ENCODE assay signal across 23 mouse cellular contexts in the genomic region with DNA sequence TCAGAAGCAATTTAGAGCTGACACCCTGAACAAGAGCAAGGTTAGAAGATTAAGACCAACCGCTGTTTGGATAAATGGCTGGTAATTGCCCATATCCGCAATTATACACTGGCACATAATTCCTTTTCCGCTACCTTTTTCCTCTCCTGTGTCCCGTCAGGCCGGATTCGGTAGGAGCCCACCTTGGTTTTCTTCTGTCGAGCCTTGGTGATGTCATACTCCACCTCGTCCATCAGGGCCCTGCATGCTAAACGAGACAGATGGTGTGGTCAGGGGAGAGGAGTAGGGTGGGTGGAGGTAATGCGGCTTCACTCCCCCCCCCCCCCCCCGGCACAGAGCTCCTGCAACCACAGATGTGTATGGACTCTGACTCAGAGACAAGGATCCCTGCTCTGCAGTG. TPM values are rescaled to one million over a fixed set of nuclear protein-coding genes. Genes with fewer than 3 reads are reported as not detected.
A peak's percentile ranks its signal among the peaks of the same experiment; 100 is the strongest.
DNase-seq lines count a peak whose midpoint lies in the region; ATAC-seq and TF ChIP-seq lines count a peak whose summit lies in the region.
"Had no signal": no experiment of that assay in that cellular context is flagged by ENCODE, and none has a peak within 500 bp of the region (broad histone marks: within the 10 kb centered on the region; RNA-seq: fewer than 3 reads in every experiment).

A gene (minus strand): TSS at position 233 of the 400 bp plus-strand sequence.

- H3K4me2 ChIP-seq in hindbrain, embryonic 14.5 days (replicated peaks), result no peak within 1 kb of the TSS
- H3K4me2 ChIP-seq in midbrain, embryonic 13.5 days (replicated peaks), result no peak within 1 kb of the TSS
- H3K4me2 ChIP-seq: embryonic facial prominence, embryonic 15.5 days; liver, embryonic 12.5 days; lung, embryonic 14.5 days; stomach, embryonic 15.5 days had no signal

- peak in 1 of 2 experiments; percentile 15 for DNase-seq in cerebellum, adult 2 months
- no peak for DNase-seq in cerebellum, postnatal 10 days
- DNase-seq in ES-E14 (ENCODE audit: low read depth, low spot score), result no peak
- no peak for DNase-seq in hindbrain, embryonic 14.5 days (ENCODE audit: low spot score)
- no peak for DNase-seq in urinary bladder, postnatal 4 days (ENCODE audit: low spot score in 2 of 2)
- DNase-seq in layer of hippocampus, postnatal 10 days (ENCODE audit: low spot score in 2 of 2), result no peak
- DNase-seq: adrenal gland, postnatal 36 days; gastrocnemius, postnatal 36 days; kidney, adult 8-10 months; kidney, postnatal 25 days; lung, embryonic 14.5 days; lung, postnatal 36 days; thymus, adult 2 months had no signal

- no peaks in the 10 kb centered on the region for H3K9me3 ChIP-seq in ES-E14 (ENCODE audit: control insufficient read depth, insufficient read depth, low read depth, low read length)
- no peaks in the 10 kb centered on the region for H3K9me3 ChIP-seq in hindbrain, embryonic 14.5 days (ENCODE audit: control insufficient read depth, low read length)
- no peaks in the 10 kb centered on the region for H3K9me3 ChIP-seq in midbrain, embryonic 13.5 days
- H3K9me3 ChIP-seq: embryonic facial prominence, embryonic 15.5 days; heart, embryonic 10.5 days; liver, embryonic 12.5 days; stomach, embryonic 15.5 days had no signal

- peak within 1 kb of the TSS; percentile 43; the same call in 1 of the 2 replicates for H3K27ac ChIP-seq in cerebellum, adult 2 months (ENCODE audit: insufficient read depth, low read length)
- H3K27ac ChIP-seq in ES-E14 (ENCODE audit: insufficient read depth, low read depth, low read length, poor library complexity, severe bottlenecking), result no peak within 1 kb of the TSS
- no peak within 1 kb of the TSS for H3K27ac ChIP-seq in hindbrain, embryonic 14.5 days
- H3K27ac ChIP-seq in midbrain, embryonic 13.5 days, result no peak within 1 kb of the TSS
- H3K27ac ChIP-seq: embryonic facial prominence, embryonic 15.5 days; heart, embryonic 10.5 days; liver, embryonic 12.5 days; stomach, embryonic 15.5 days had no signal

- H3K4me1 ChIP-seq in cerebellum, adult 2 months (ENCODE audit: control insufficient read depth, insufficient read depth, low read length), result peaks cover 64% of the 10 kb centered on the region
- H3K4me1 ChIP-seq in ES-E14 (ENCODE audit: control insufficient read depth in 2 of 2, insufficient read depth in 2 of 2, low read length in 2 of 2, poor library complexity in 1 of 2), result no peaks in the 10 kb centered on the region
- no peaks in the 10 kb centered on the region; the same call in 1 of the 2 replicates for H3K4me1 ChIP-seq in hindbrain, embryonic 14.5 days (replicated peaks; ENCODE audit: control insufficient read depth, insufficient read depth, low read length)
- peaks cover 7% of the 10 kb centered on the region; the same call in 1 of the 2 replicates for H3K4me1 ChIP-seq in midbrain, embryonic 13.5 days (replicated peaks)
- H3K4me1 ChIP-seq: embryonic facial prominence, embryonic 15.5 days; heart, embryonic 10.5 days; liver, embryonic 12.5 days; stomach, embryonic 15.5 days had no signal

- H3K27me3 ChIP-seq in cerebellum, adult 2 months (ENCODE audit: control insufficient read depth, insufficient read depth, low read length), result no peaks in the 10 kb centered on the region
- H3K27me3 ChIP-seq in hindbrain, embryonic 14.5 days (ENCODE audit: control insufficient read depth, insufficient read depth, low read length), result no peaks in the 10 kb centered on the region
- H3K27me3 ChIP-seq in midbrain, embryonic 13.5 days, result no peaks in the 10 kb centered on the region
- H3K27me3 ChIP-seq: embryonic facial prominence, embryonic 15.5 days; stomach, embryonic 15.5 days had no signal

- H3K36me3 ChIP-seq in ES-E14 (ENCODE audit: control insufficient read depth, insufficient read depth, low read length, poor library complexity, severe bottlenecking), result no peaks in the 10 kb centered on the region
- H3K36me3 ChIP-seq in hindbrain, embryonic 14.5 days (replicated peaks; ENCODE audit: control insufficient read depth, insufficient read depth), result no peaks in the 10 kb centered on the region
- H3K36me3 ChIP-seq in midbrain, embryonic 13.5 days, result no peaks in the 10 kb centered on the region
- H3K36me3 ChIP-seq: embryonic facial prominence, embryonic 15.5 days; heart, embryonic 10.5 days; liver, embryonic 12.5 days; stomach, embryonic 15.5 days had no signal

- no peak within 1 kb of the TSS for H3K4me3 ChIP-seq in cerebellum, adult 2 months (replicated peaks; ENCODE audit: insufficient read depth, low read depth, low read length)
- H3K4me3 ChIP-seq in ES-E14 (ENCODE audit: insufficient read depth in 1 of 2, low read depth in 1 of 2, low read length in 2 of 2, poor library complexity in 1 of 2, severe bottlenecking in 1 of 2), result no peak within 1 kb of the TSS
- no peak within 1 kb of the TSS for H3K4me3 ChIP-seq in hindbrain, embryonic 14.5 days (replicated peaks; ENCODE audit: low read length)
- no peak within 1 kb of the TSS for H3K4me3 ChIP-seq in midbrain, embryonic 13.5 days (replicated peaks)
- H3K4me3 ChIP-seq: embryonic facial prominence, embryonic 15.5 days; heart, embryonic 10.5 days; liver, embryonic 12.5 days; stomach, embryonic 15.5 days had no signal

- in situ Hi-C loops in ES-E14 (cut with MboI; ENCODE audit: low sequenced_read_pairs in 2 of 2, unreplicated experiment in 2 of 2), result no loop called here

- peak; percentile 27; the same call in 1 of the 2 replicates for ATAC-seq in hindbrain, embryonic 14.5 days (ENCODE audit: low FRiP score)
- no peak for ATAC-seq in midbrain, embryonic 13.5 days
- ATAC-seq in CD4-positive, CD25-positive, alpha-beta regulatory T cell, adult 4 months, result no peak
- ATAC-seq: forebrain, embryonic 16.5 days; liver, embryonic 12.5 days had no signal

- H3K9ac ChIP-seq in ES-E14 (ENCODE audit: insufficient read depth, low read depth, low read length, poor library complexity, severe bottlenecking), result no peak within 1 kb of the TSS
- no peak within 1 kb of the TSS for H3K9ac ChIP-seq in hindbrain, embryonic 14.5 days
- no peak within 1 kb of the TSS for H3K9ac ChIP-seq in midbrain, embryonic 13.5 days (replicated peaks)
- H3K9ac ChIP-seq: embryonic facial prominence, embryonic 15.5 days; liver, embryonic 12.5 days; lung, embryonic 14.5 days; stomach, embryonic 15.5 days had no signal

- TF ChIP-seq CTCF in cerebellum, adult 2 months (IDR thresholded peaks at IDR 0.05; ENCODE audit: borderline replicate concordance, insufficient read depth, low read depth, low read length), result no peak

- TF ChIP-seq POLR2A in cerebellum, adult 2 months (IDR thresholded peaks at IDR 0.05; ENCODE audit: borderline replicate concordance, insufficient read depth, low read length), result no peak

- 52% methylated on average over 11 of the region's 11 CpGs for WGBS in cerebellum, adult 2 months
- WGBS in hindbrain, embryonic 14.5 days, result 62% methylated on average over 11 of the region's 11 CpGs
- 56% methylated on average over 11 of the region's 11 CpGs for WGBS in midbrain, embryonic 13.5 days

TF ChIP-seq in ES-E14, 5 proteins besides CTCF, POLR2A, EP300 and RAD21:
- TF ChIP-seq ZC3H11A (IDR thresholded peaks at IDR 0.05; ENCODE audit: borderline replicate concordance, low read depth, low read length), result no peak
- TF ChIP-seq MAFK (IDR thresholded peaks at IDR 0.05; ENCODE audit: insufficient read depth, low read depth, low read length), result no peak
- TF ChIP-seq CHD2 (IDR thresholded peaks at IDR 0.05; ENCODE audit: low read depth, low read length), result no peak
- no peak for TF ChIP-seq ZNF384 (IDR thresholded peaks at IDR 0.05; ENCODE audit: low read depth, low read length)
- TF ChIP-seq HCFC1 (IDR thresholded peaks at IDR 0.05; ENCODE audit: borderline replicate concordance, insufficient read depth, low read length), result no peak

RNA-seq across cellular contexts. Expression of the gene that starts here (rescaled TPM):
- 313 and 399 TPM in 2 replicates for polyA plus RNA-seq in cerebellum, adult 2 months (2012; rRNA removed)
- 76.9 and 152 TPM in 2 replicates for total RNA-seq in ES-E14 (2012; rRNA removed)
- polyA plus RNA-seq in hindbrain, embryonic 14.5 days (2014; fragmentation: Nextera tagmentation; extraction: Ambion mirVana), result 2.3 and 30.6 TPM in 2 replicates
- 85.5 and 90.2 TPM in 2 replicates for polyA plus RNA-seq in midbrain, embryonic 13.5 days (2015; fragmentation: Nextera tagmentation; extraction: Ambion mirVana)
- under 1 TPM; 0.14 to 0.22 TPM for total RNA-seq in layer of hippocampus, postnatal 10 days (2021)
- not detected for polyA plus RNA-seq in CD4-positive, CD25-positive, alpha-beta regulatory T cell, adult 4 months (2017; shearing (Covaris generic))
- total RNA-seq: adrenal gland, postnatal 36 days; gastrocnemius, postnatal 36 days; neutrophil, adult 5-6 weeks had no signal
- polyA plus RNA-seq: heart, postnatal 0 days; limb, embryonic 11.5 days; liver, embryonic 12.5 days; thymus, adult 2 months had no signal

Comparison
In these comparisons a context has a peak if more than half of its experiments do, and no peak if none do; other contexts are left out.
1. RNA of the gene that starts here (total RNA-seq): 76.9 to 152 TPM in ES-E14; 0.14 to 0.22 TPM in layer of hippocampus, postnatal 10 days; every median in the first group is over 10 times any median in the second.